Mouse (Mus musculus) left cerebral cortex, postnatal 10 days (tissue): ENCODE measurements around the gene Arfgef2. TPM values are rescaled to one million over a fixed set of nuclear protein-coding genes. Genes with fewer than 3 reads are reported as not detected.

ENCODE experiments used
- DNase-seq, 2 experiments: peaks; one replicate each; pipeline ENCODE4 v3.0.0; 2021 to 2022; ENCODE audit warnings: low spot score in 2 of 2, mixed read lengths in 1 of 2; ENCODE audit errors: extremely low spot score in 1 of 2
- intact Hi-C: fragments of 180-260 bp; cut with DNase I; formaldehyde crosslinking; loops from one replicate; pipeline ENCODE4 v1.15.1; 2025
- total RNA-seq, 2 experiments: library from RNA; stranded (reverse); gene quantifications; 2 replicates each; pipeline ENCODE4 v1.2.3; 2021

Gene Arfgef2
- total RNA-seq, 2 experiments from 2014 or later, result 39.5 to 44.2 TPM

DNA sequence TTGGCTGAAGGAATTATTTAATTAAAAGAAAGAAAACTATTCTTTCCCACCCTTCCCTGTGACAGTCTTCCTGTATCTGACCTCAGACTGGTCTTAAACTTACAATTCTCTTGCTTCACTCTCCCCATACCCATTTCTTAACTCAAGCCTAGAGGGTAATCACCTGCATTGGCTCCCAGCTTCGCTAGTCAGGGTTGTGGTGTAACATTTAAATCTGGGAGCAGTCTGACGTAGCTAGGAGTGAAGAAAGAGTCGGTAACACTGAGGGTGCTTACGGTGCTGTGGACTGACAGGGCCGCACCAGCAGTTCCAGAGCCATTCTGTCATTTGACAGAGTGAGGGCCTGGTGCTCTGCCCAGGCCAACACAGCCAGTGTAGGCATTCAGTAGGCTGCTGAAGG lies 87.6 kb downstream of the Arfgef2 start:
- intact Hi-C loops, result no loop called here
- no peak for DNase-seq

- intact Hi-C loops, result no loop called here
- DNase-seq, result no peak
These were observed 91.0 kb downstream of the Arfgef2 start for GRCm38 (mm10) chr2:166896368-166896767.

- peak in 1 of 2 experiments; percentile 18 for DNase-seq
- intact Hi-C loops, result no loop called here
These were observed 91.6 kb downstream of the Arfgef2 start for GRCm38 (mm10) chr2:166896974-166897373.

GRCm38 (mm10) chr2:166899161-166899560 lies 93.8 kb downstream of the Arfgef2 start:
- intact Hi-C loops, result no loop called here
- no peak for DNase-seq

GRCm38 (mm10) chr2:166899746-166900145 lies 94.4 kb downstream of the Arfgef2 start:
- intact Hi-C loops, result no loop called here
- no peak for DNase-seq

DNA sequence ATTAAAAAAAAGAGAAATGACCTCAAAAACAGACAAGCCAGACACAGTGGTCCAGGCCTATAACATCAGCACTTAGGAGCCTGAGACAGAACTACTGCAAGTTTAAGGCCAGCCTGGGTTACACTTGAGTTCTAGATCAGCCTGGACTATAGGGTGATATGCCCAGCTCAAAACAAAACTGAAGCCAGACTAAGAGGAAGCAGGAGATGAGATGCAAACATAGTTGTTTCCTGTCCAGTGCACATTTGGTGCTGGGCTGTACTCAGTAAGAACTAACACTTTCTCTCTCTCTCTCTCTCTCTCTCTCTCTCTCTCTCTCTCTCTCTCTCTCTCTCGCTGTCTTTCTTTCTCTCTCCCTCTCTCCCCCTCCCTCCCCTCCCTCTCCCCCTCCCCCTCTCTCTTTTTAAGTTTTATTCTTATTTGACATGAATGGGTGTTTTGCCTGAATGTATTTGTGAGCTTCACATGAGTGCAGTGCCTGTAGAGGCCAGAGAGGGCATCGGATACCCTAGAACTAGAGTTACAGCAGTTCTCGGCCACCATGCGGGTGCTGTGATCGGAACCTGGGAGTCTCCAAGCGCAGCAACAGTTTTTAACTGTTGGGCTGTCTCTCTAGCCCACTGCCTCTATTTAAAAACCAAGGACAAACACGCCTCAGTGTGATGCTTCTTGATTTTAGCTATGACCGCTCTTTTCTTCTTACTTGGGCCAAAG lies 95.6 kb downstream of the Arfgef2 start:
- intact Hi-C loops, result no loop called here
- DNase-seq, result no peak

- DNase-seq, result no peak
- intact Hi-C loops, result no loop called here
These were observed 98.4 kb downstream of the Arfgef2 start for GRCm38 (mm10) chr2:166903719-166904282.

- DNase-seq, result peak; percentile 98
- intact Hi-C loops, result no loop called here
These were observed 100.5 kb downstream of the Arfgef2 start, which contains the start of gene Cse1l for GRCm38 (mm10) chr2:166905711-166906522. TSS of gene Cse1l (plus strand) at chr2:166906040.

DNA sequence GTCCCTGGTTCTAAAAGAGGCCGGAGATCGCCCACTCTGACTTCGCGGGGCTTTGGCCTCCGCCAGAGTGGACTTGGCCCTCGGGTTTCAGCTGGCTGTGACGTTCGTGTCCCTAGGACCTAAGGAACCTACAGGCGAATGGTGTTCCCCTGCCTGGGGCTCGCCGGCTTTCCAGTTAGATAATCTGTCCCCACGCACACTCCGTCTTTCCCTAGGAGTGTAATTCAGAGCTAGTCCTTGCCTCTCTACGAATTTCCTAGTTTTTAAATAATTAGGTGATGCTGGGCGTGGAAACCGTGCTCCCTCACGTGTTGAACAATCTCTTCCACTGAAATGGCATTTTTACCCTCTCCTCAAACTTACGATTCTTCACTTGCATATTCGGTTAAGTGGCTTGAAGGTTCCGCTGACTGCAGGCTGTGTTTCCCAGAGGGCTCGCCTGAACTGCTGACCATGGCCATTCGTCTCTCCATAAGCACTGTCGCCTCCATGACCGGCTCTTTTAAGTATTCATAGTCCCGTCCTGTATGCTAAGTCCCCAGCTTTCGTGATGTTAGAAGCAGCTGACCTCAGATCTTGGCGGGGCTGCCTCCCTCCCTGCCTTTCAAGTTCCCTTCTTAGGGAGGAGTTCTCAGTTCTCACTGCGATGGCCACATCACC lies 101.3 kb downstream of the Arfgef2 start:
- intact Hi-C loops, result no loop called here
- no peak for DNase-seq

- DNase-seq, result no peak
- intact Hi-C loops, result no loop called here
These were observed 104.3 kb downstream of the Arfgef2 start for GRCm38 (mm10) chr2:166909729-166910128.

- intact Hi-C loops, result no loop called here
- DNase-seq, result no peak
These were observed 105.1 kb downstream of the Arfgef2 start for GRCm38 (mm10) chr2:166910536-166910935.

- intact Hi-C loops, result no loop called here
- DNase-seq, result no peak
These were observed 118.6 kb downstream of the Arfgef2 start for GRCm38 (mm10) chr2:166923971-166924370.

DNA sequence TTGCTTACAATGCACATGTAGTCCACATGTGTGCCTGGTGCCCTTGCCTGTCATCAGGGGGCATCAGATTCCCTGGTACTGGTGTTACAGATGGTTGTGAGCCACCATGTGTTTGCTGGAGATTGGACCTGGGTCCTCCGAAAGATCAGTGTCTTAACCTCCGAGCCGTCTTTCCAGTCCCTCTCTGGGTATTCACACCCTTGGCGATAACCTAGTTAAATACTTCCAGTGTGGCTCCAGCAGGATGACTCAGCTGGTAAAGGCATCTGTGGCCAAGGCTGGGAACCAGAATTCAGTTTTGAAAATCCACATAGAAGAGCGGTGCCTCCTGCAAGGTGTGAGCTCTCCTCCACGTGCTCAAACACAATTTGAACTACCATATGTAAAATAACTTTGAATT lies 128.6 kb downstream of the Arfgef2 start:
- intact Hi-C loops, result no loop called here
- no peak for DNase-seq

DNA sequence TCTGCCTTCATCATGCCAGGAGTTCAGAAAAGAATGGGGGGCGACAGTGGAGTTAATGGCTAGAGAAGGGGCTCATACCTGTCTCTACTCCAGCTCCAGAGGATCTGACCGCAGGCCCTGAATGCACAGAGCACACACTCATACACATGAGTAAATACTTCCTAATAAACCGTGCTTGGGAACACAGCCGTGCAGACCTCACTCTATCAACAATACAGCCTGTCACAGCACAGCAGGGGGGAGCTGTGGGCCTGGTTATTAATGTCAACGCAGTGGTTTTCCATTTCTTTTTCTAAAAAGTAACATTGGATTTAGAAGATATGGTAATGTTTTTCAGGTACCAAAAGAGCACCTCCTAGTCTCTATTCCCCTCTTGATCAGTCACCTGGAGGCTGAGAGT lies 129.0 kb downstream of the Arfgef2 start:
- DNase-seq, result no peak
- intact Hi-C loops, result no loop called here

- DNase-seq, result no peak
- intact Hi-C loops, result no loop called here
These were observed 130.2 kb downstream of the Arfgef2 start for GRCm38 (mm10) chr2:166935582-166935981.

DNA sequence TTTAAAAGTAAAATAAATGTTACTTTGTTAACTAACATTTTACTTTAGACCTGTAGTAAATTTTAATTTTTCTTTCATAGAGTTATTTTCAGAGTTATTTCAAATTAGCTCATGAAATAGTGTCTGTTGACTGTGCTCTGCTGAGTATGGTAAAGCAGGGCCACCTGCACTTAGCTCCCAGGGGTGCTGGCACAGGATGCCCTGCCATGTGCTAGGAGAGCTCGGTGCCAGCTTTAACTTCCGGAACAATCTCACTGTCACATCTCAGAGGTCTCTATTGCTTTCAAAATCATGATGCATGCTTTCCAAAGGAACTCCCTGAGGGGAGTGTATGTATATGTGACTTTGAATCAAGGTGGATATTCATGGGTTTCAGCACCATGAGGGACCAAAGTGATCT lies 130.8 kb downstream of the Arfgef2 start:
- DNase-seq, result no peak
- intact Hi-C loops, result no loop called here

GRCm38 (mm10) chr2:166943146-166943545 lies 137.8 kb downstream of the Arfgef2 start:
- intact Hi-C loops, result loop anchor here (5.0 kb wide), 1 partner anchor 74 kb away; the partner anchor contains the start of gene Ddx27
- no peak for DNase-seq

DNA sequence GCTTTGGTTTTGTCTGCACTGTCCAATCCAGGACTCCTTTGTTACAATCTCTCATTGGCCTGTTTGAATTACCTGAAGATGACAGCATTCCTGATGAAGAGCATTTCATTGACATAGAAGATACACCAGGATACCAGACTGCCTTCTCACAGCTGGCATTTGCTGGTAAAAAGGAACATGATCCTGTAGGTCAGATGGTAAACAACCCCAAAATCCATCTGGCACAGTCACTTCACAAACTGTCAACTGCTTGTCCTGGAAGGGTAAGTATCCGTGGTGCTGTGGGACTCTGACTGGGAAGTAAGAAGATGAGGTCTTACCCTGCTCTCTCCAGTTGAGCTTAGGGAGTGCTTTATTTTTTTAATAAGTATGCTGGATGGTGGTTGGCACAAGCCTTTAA lies 139.0 kb downstream of the Arfgef2 start:
- intact Hi-C loops, result loop anchor here (5.0 kb wide), 1 partner anchor 73 kb away; the partner anchor contains the start of gene Ddx27
- no peak for DNase-seq

DNA sequence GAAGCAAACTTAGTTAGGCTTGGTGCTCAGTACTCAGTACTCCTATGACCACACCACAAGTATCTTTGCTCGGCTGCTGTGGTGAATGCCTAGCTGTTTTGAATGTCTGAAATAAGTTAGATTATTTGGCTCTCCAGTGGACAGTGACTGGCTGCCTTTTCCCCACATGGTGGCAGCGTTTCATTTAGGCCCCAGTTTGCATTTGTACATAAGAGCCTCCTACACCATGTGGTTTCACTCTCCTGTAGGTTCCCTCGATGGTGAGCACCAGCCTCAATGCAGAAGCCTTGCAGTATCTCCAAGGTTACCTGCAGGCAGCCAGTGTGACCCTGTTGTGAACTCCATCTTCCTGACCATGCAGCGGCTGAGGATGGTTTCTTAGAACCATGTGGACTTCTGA lies 140.1 kb downstream of the Arfgef2 start:
- intact Hi-C loops, result loop anchor here (5.0 kb wide), 1 partner anchor 97 kb away; no protein-coding TSS in a partner anchor
- no peak for DNase-seq
